Mouse (Mus musculus) liver (tissue): ENCODE data around the gene Brinp2.
A peak's percentile ranks its signal among the peaks of the same experiment; 100 is the strongest.

ENCODE experiments used
- DNase-seq: peaks from one replicate; pipeline ENCODE4 v3.0.0-alpha.2; 2020; ENCODE audit warnings: mixed read lengths

The Brinp2 gene

GRCm38 (mm10) chr1:158285198-158285597 lies 70.9 kb downstream of the Brinp2 start:
- no peak for DNase-seq

- no peak for DNase-seq
Measured at GRCm38 (mm10) chr1:158283869-158284268, 72.3 kb downstream of the Brinp2 start.

GRCm38 (mm10) chr1:158272058-158272457 lies 84.1 kb downstream of the Brinp2 start:
- DNase-seq: no peak

- peak; percentile 32 for DNase-seq
Measured at GRCm38 (mm10) chr1:158267020-158267571, 89.0 kb downstream of the Brinp2 start.

- no peak for DNase-seq
Measured at GRCm38 (mm10) chr1:158266293-158267019, 89.7 kb downstream of the Brinp2 start.

GRCm38 (mm10) chr1:158259516-158260235 lies 96.5 kb downstream of the Brinp2 start:
- no peak for DNase-seq

- no peak for DNase-seq
Measured at GRCm38 (mm10) chr1:158258685-158259292, 97.3 kb downstream of the Brinp2 start.

- no peak for DNase-seq
Measured at GRCm38 (mm10) chr1:158255912-158256680, 100.0 kb downstream of the Brinp2 start.

GRCm38 (mm10) chr1:158252682-158253222 lies 103.4 kb downstream of the Brinp2 start:
- DNase-seq: no peak

GRCm38 (mm10) chr1:158248266-158248665 lies 107.9 kb downstream of the Brinp2 start:
- no peak for DNase-seq

- no peak for DNase-seq
Measured at GRCm38 (mm10) chr1:158246476-158247153, 109.5 kb downstream of the Brinp2 start.

GRCm38 (mm10) chr1:158245486-158245885 lies 110.6 kb downstream of the Brinp2 start:
- DNase-seq: no peak

GRCm38 (mm10) chr1:158244016-158244415 lies 112.1 kb downstream of the Brinp2 start:
- no peak for DNase-seq

- no peak for DNase-seq
Measured at GRCm38 (mm10) chr1:158241848-158242556, 114.1 kb downstream of the Brinp2 start.

- DNase-seq: no peak
Measured at GRCm38 (mm10) chr1:158239841-158240240, 116.3 kb downstream of the Brinp2 start.

GRCm38 (mm10) chr1:158238722-158239121 lies 117.4 kb downstream of the Brinp2 start:
- no peak for DNase-seq

- DNase-seq: no peak
Measured at GRCm38 (mm10) chr1:158228687-158229224, 127.4 kb downstream of the Brinp2 start.

GRCm38 (mm10) chr1:158227239-158227638 lies 128.9 kb downstream of the Brinp2 start:
- DNase-seq: no peak

GRCm38 (mm10) chr1:158226689-158227088 lies 129.4 kb downstream of the Brinp2 start:
- DNase-seq: no peak

GRCm38 (mm10) chr1:158221048-158221447 lies 135.1 kb downstream of the Brinp2 start:
- DNase-seq: no peak

GRCm38 (mm10) chr1:158220148-158220547 lies 136.0 kb downstream of the Brinp2 start:
- no peak for DNase-seq
